Mouse (Mus musculus) left cerebral cortex, postnatal 4 days (tissue): Measurements from ENCODE around the gene Washc1. TPM values are rescaled to one million over a fixed set of nuclear protein-coding genes. Genes with fewer than 3 reads are reported as not detected.
A peak's percentile ranks its signal among the peaks of the same experiment; 100 is the strongest.
"Not testable (repeated sequence)": the region's sequence is repeated elsewhere in the genome, so short reads cannot be mapped to it uniquely, and the experiment has no call there.

ENCODE experiments used
- DNase-seq: peaks from one replicate; pipeline ENCODE4 v3.0.0-alpha.2; 2022
- intact Hi-C: fragments of 180-260 bp; cut with DNase I; formaldehyde crosslinking; loops from one replicate; pipeline ENCODE4 v1.15.1; 2025
- total RNA-seq, 2 experiments: library from RNA; stranded (reverse); gene quantifications; 2 replicates each; pipeline ENCODE4 v1.2.3; 2021

The Washc1 gene
- total RNA-seq, result 10 to 100 TPM; 58.2 to 60.3 TPM

GRCm38 (mm10) chr17:66111402-66111959 is at the start of gene Washc1:
Gene Washc1, plus strand, starts transcription at chr17:66111545.
- intact Hi-C loops, result no loop called here
- DNase-seq, result peak; percentile 92

GRCm38 (mm10) chr17:66065115-66065514 is 46.2 kb upstream of the Washc1 start:
- intact Hi-C loops, result no loop called here

GRCm38 (mm10) chr17:66069036-66069435 is 42.3 kb upstream of the Washc1 start:
- DNase-seq, intact Hi-C loops: not testable (repeated sequence)

More at GRCm38 (mm10) chr17:66065115-66065514, 46.2 kb upstream of the Washc1 start:
- no peak for DNase-seq

DNA sequence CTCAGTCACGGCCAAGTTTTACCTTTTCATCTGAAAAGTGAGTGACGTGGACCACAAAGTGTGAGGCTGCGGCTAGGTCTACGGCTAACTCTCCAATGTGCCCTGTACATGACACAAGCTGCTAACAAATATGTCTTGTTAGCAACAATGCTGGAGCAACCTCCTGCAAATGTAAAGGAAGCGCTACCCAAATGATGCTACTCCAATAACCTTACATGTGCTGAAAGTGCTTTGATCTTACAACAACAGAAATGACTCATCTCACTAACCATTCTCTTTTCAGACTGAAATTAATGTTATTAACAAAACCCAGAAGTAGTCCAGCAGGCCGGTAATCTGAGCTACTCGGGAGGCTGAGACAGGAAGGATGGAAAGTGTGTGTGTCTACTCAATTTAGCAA is 37.4 kb upstream of the Washc1 start:
- intact Hi-C loops, result loop anchor here (10.0 kb wide), 1 partner anchor 209 kb away; no protein-coding TSS in a partner anchor
- DNase-seq, result no peak

- intact Hi-C loops, result loop anchor here (10.0 kb wide), 1 partner anchor 211 kb away; no protein-coding TSS in a partner anchor
Observed at GRCm38 (mm10) chr17:66075827-66076173, 35.5 kb upstream of the Washc1 start.

GRCm38 (mm10) chr17:66076174-66076927 is 35.0 kb upstream of the Washc1 start:
- peak; percentile 24 for DNase-seq
- intact Hi-C loops, result loop anchor here (10.0 kb wide), 1 partner anchor 212 kb away; no protein-coding TSS in a partner anchor

More at GRCm38 (mm10) chr17:66075827-66076173, 35.5 kb upstream of the Washc1 start:
- no peak for DNase-seq

DNA sequence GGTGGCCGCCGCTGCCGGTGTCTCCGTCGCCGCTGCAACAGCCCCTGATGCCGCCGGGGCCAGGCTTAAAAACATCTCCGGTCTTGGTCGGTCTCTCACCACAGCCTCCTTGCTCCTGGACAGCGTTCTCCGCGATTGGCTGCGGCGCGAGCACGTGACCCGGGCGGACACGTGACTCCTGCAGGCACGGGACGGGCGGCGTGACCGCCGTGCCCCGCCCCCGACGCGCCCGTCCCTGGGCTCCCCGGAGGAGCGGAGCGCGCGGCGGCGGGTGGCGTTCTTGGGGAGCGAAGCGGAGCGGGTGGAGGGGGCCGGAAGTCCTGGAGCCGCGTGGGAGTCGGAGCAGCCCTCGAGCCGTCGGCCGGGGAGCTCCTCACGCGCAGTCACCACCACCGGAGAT is 34.4 kb upstream of the Washc1 start, which contains the start of gene Ankrd12:
Ankrd12 (minus strand) TSS at position 156 of the 400 bp plus-strand sequence.
- peak; percentile 94 for DNase-seq
- intact Hi-C loops, result loop anchor here (10.0 kb wide), 1 partner anchor 212 kb away; no protein-coding TSS in a partner anchor

DNA sequence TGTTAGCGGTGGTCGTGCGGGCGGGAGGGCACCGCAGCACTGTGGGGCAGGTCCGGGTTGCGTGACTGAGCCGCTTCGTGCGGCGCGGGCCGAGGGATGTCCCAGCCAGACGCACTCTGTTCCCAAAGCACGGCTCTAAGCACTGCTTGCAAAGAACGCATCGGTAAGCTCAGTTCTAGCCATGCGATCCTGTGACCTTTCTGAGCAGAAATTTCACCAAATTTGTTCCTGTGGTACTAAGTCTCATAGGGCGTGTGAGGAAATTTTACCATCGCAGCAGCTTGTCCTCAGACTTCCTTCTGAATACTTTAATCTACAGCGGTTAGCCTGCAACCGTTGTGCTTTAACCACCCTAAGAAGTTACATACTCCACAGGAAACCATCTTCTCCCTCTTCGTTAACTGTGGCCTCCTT is 33.9 kb upstream of the Washc1 start:
- intact Hi-C loops, result loop anchor here (10.0 kb wide), 1 partner anchor 213 kb away; no protein-coding TSS in a partner anchor
- DNase-seq, result no peak

- intact Hi-C loops, result no loop called here
- no peak for DNase-seq
Observed at GRCm38 (mm10) chr17:66084486-66084885, 26.9 kb upstream of the Washc1 start.

DNA sequence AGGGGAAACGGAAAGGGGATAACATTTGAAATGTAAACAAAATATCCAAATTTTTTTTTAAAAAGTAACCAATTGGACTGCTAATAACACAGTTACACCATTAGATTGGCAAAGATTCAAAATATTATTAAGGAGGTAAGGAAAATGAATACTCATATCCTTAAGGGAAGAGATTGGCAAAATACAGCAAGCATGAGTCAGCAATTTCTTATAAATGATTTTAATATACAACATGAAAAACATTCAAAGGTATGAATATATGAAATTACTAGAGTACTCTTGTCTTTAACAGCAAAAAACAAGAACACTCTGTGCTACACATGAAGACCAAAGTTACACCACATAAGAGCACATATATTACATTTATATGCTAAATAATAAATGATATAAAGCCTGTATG is 26.3 kb upstream of the Washc1 start:
- DNase-seq, result no peak
- intact Hi-C loops, result loop anchor here (5.0 kb wide), 1 partner anchor 38 kb away; no protein-coding TSS in a partner anchor

DNA sequence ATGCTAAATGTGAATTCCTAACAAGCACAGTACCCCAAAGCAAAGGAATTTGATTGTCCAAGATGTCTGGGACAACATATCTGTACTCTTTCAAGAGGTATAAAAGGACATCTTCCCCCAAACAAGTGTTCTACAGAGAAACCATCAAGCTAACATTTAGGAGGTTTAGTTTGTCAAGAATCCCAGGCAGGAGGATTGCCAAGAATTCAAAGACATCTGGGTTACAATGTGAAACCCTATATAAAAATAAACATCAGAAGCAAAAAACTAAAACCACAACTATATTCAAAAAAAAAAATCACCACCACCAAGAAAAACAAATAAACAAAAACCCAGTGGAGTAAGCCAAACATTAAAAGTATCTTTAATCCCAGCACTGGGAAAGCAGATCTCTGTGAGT is 21.1 kb upstream of the Washc1 start:
- no peak for DNase-seq
- intact Hi-C loops, result no loop called here

GRCm38 (mm10) chr17:66091392-66091791 is 20.0 kb upstream of the Washc1 start:
- DNase-seq, result no peak
- intact Hi-C loops, result no loop called here

- intact Hi-C loops, result no loop called here
- DNase-seq, result no peak
Observed at GRCm38 (mm10) chr17:66092065-66092464, 19.3 kb upstream of the Washc1 start.

- DNase-seq, result no peak
- intact Hi-C loops, result no loop called here
Observed at GRCm38 (mm10) chr17:66092664-66093063, 18.7 kb upstream of the Washc1 start.

DNA sequence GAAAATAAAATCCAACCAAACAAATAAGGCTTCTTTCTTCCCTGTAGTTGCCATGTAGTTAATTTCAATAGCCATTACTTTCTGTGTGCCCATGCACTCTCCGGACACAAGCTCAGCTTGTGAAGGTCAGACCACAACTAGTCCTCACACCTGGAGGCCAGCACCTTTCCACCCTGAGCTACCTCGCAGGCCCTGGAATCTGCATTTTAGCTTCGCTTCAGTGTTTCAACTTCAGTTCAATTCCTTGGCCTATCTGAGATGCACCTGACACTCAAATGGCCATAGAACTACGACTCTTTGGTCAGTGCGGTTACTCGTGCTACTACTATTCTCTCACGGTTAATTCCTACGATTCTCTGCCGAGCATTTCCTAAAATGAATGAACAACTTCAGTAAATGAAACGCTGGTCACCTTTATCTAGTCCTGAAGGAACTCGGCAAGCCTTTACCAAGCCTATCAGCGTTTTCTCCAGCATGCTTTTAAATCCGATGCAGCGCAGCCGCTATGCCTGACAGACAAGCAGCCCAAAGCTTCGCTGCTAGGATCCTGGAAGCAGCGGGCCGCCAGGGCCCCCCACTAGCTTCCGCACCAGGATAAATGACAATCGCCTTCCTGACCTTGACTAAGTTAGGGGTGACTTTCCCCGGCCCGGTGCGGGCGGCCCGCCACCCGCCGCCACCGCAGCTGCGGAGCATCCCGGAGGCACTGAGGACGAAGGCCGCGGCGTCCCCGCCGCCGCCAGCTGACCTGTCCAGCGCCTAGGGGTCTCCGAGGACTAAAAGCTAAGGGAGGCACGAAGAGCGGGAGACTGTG is 10.6 kb upstream of the Washc1 start:
- no peak for DNase-seq
- intact Hi-C loops, result loop anchor here (10.0 kb wide), 1 partner anchor 236 kb away; no protein-coding TSS in a partner anchor

DNA sequence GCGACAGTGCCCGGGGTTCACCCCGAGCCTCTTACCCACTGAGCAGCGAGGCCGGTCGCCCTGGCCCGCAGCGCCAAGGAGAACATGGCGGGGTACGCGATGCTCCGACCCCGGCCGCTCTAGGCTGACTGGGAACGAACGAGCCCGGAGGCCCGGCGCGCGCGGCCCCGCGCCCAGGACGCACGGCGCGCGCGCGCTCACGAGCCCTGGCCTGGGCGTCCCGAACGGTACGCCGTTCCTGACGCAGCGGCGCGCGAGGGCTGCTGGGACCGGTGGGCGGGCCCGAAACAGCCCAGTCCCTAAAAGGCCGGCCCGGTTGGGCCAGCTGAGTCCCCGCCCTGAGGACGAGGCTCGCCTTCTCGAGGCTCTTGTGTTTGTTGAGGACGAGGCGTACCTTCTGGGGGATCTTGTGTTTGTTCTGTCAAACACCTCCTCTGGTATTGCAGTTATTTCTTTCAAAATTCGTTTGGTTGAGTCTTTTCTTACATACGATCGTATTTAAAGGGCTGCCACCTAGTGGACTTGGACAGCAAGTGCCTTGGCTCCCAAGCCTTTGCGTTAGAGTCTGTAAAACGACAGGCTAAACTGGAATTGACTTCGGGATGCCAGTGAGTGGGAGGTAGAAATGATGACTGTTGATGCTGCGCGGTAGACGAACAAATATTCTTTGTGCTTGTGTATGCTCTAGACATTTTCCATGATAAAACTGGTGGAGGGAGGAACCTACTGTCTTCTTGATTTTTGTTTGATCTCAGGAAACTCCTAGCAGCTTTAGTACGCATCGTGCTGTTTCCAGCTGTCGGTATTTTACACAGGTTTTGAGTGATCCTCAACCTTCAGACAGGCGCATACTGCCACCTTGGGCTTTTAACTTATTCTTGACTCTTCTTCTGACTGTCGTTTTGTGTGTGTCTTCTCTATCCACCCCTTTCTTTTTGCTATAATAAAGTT is 9.7 kb upstream of the Washc1 start, which contains the start of gene Ndufv2:
Ndufv2 (minus strand) TSS at position 180 of the 951 bp plus-strand sequence.
- intact Hi-C loops, result loop anchor here (10.0 kb wide), 1 partner anchor 237 kb away; no protein-coding TSS in a partner anchor
- peak; percentile 95 for DNase-seq

DNA sequence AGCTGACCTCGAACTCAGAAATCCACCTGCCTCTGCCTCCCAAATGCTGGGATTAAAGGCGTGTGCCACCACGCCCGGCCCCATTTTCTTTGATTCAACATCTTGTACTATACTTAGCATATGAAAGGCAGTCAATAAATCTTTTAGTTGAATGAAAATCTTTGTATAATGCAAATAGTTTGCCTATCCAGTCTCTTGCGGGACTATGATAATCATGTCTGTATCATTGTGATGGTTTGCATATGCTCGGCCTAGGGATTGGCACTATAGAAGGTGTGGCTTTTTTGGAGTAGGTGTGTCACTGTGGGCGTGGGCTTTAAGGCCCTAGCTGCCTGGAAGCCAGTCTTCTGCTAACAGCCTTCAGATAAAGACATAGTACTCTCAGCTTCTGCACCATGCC is 7.3 kb upstream of the Washc1 start:
- intact Hi-C loops, result loop anchor here (10.0 kb wide), 1 partner anchor 239 kb away; no protein-coding TSS in a partner anchor
- DNase-seq, result no peak

DNA sequence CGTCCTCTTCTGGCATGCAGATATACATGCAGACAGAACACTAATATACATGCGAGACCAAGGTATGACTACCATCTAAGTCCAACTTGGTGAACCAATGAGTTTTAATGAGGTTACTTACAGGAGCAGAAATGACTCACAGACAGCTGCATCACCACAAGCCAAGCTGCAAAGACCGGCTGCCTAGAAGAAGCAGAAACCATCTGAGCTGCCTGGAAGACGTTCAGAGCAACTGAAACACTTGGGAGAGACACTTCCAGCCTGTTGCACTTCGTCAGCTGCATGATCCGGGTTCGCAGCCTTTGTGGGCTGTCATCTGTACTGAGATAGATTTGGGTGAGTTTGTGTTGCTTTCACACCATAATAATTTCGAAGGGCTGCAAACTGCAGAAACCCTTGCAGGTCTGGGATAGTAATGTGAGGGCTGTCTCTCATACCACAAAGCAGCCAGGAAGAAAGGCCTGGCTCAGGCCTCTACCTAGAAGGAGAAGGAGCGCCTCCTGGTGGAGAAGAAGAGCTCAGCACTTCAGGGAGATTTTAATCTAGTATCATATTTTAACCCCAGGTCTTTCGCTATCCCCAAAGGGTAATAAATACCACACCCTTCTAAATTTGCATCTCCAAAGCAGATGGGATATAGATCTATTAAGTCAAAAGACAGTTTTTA is 4.6 kb upstream of the Washc1 start:
- intact Hi-C loops, result loop anchor here (10.0 kb wide), 1 partner anchor 242 kb away; no protein-coding TSS in a partner anchor
- DNase-seq, result peak; percentile 68

DNA sequence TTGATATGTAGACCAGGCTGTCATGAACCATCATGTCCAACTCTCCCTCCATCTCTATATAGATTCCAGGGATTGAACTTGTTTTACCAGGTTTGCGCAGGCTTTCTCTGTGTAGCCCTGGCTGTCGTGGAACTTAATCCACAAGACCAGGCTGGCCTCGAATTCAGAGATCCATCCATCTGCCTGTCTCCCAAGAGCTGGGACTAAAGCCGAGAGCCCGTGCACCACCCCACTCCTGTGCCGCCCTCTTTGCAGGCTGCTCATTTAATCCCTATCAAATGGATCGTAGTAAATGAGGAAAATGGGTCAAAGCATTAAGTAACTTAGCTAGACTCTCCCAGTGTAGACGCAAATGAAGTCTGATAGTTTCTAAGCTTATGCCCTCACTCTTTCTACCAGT is 3.9 kb upstream of the Washc1 start:
- intact Hi-C loops, result loop anchor here (10.0 kb wide), 1 partner anchor 243 kb away; no protein-coding TSS in a partner anchor
- DNase-seq, result no peak
